Mouse (Mus musculus) stomach, embryonic 16.5 days (tissue): ENCODE results near the gene Bbof1. TPM values are rescaled to one million over a fixed set of nuclear protein-coding genes. Genes with fewer than 3 reads are reported as not detected.

ENCODE experiments used
- ATAC-seq: fragments of 200-750 bp; cut with Nextera tagmentation; 2 replicates; pipeline ENCODE4 v1.8.0; 2017; ENCODE audit warnings: moderate number of reproducible peaks, moderate TSS enrichment; ENCODE audit not compliant: insufficient read depth, low FRiP score
- H3K27ac ChIP-seq: fragments of 300-500 bp; sonication (generic); 2 replicates; pipeline ENCODE4 v1.5.1; 2014; ENCODE audit warnings: low read length
- H3K27me3 ChIP-seq: fragments of 300-500 bp; sonication (generic); 2 replicates; pipeline ENCODE4 v1.6.1; 2014; ENCODE audit warnings: low read length, control low read depth, mixed read lengths; ENCODE audit not compliant: control insufficient read depth, insufficient read depth
- H3K36me3 ChIP-seq: fragments of 300-500 bp; sonication (generic); 2 replicates; pipeline ENCODE4 v1.6.1; 2014; ENCODE audit warnings: low read length; ENCODE audit not compliant: control insufficient read depth, insufficient read depth
- H3K4me1 ChIP-seq: fragments of 300-500 bp; sonication (generic); 2 replicates; pipeline ENCODE4 v1.6.1; 2014; ENCODE audit warnings: low read length, control low read depth, mixed read lengths; ENCODE audit not compliant: control insufficient read depth, insufficient read depth
- H3K4me2 ChIP-seq: fragments of 300-500 bp; sonication (generic); 2 replicates; pipeline ENCODE4 v1.6.1; 2014; ENCODE audit warnings: low read depth, low read length, mixed read lengths
- H3K4me3 ChIP-seq: fragments of 300-500 bp; sonication (generic); replicated peaks from 2 replicates; pipeline ENCODE4 v1.5.1; 2014; ENCODE audit warnings: mild to moderate bottlenecking, low read length
- H3K9ac ChIP-seq: fragments of 300-500 bp; sonication (generic); 2 replicates; pipeline ENCODE4 v1.6.1; 2014; ENCODE audit warnings: low read length
- H3K9me3 ChIP-seq: fragments of 300-500 bp; sonication (generic); replicated peaks from 2 replicates; pipeline ENCODE4 v1.6.1; 2016; ENCODE audit warnings: low read length, control low read depth; ENCODE audit not compliant: control insufficient read depth
- WGBS: fragments of 180-500 bp; shearing (Covaris S2); extraction: QIAGEN DNeasy Blood & Tissue Kit; methylation state at CpG from one replicate; pipeline ENCODE4 v1.1.7; 2014; 5-methylcytosine and 5-hydroxymethylcytosine counted together
- polyA plus RNA-seq: library from polyadenylated mRNA; unstranded; fragments of >200 nt; fragmentation: Nextera tagmentation; extraction: Ambion mirVana; gene quantifications from 2 replicates; pipeline ENCODE4 v1.2.1, GENCODE M21; 2015

Gene Bbof1
- 0.70 and 0.89 TPM in 2 replicates for polyA plus RNA-seq

GRCm38 (mm10) chr12:84408819-84409507 is at the start of gene Bbof1, which contains the start of gene Entpd5:
Gene Bbof1 (plus strand): TSS chr12:84409071.
Gene Entpd5 (minus strand): TSS chr12:84409029.
- 1% methylated on average over 62 of the region's 63 CpGs for WGBS
- no peaks in the 10 kb centered on the region for H3K9me3 ChIP-seq
- no peaks in the 10 kb centered on the region for H3K36me3 ChIP-seq
- peak within 1 kb of the TSS; percentile 85 for H3K4me2 ChIP-seq
- H3K27ac ChIP-seq, result peak within 1 kb of the TSS; percentile 80
- H3K27me3 ChIP-seq, result no peaks in the 10 kb centered on the region
- peak within 1 kb of the TSS; percentile 89 for H3K9ac ChIP-seq
- peak within 1 kb of the TSS; percentile 88 for H3K4me3 ChIP-seq
- ATAC-seq, result peak; percentile 95
- peaks cover 2% of the 10 kb centered on the region; the same call in 1 of the 2 replicates for H3K4me1 ChIP-seq

- WGBS, result under 1% methylated on average over 51 of the region's 51 CpGs
- H3K4me3 ChIP-seq, result peak within 1 kb of the TSS; percentile 100
- no peaks in the 10 kb centered on the region for H3K27me3 ChIP-seq
- peaks cover 10% of the 10 kb centered on the region for H3K4me1 ChIP-seq
- H3K27ac ChIP-seq, result peak within 1 kb of the TSS; percentile 57
- peaks cover under 1% of the 10 kb centered on the region; the same call in 1 of the 2 replicates for H3K36me3 ChIP-seq
- H3K9me3 ChIP-seq, result no peaks in the 10 kb centered on the region
- peak; percentile 100 for ATAC-seq
- peak within 1 kb of the TSS; percentile 78 for H3K4me2 ChIP-seq
- peak within 1 kb of the TSS; percentile 96 for H3K9ac ChIP-seq
Observed at GRCm38 (mm10) chr12:84361555-84362489, 47.0 kb upstream of the Bbof1 start, which contains the start of the genes Coq6 and Fam161b. Gene Coq6 (plus strand): TSS chr12:84361657. Gene Fam161b (minus strand): TSS chr12:84361833.

DNA sequence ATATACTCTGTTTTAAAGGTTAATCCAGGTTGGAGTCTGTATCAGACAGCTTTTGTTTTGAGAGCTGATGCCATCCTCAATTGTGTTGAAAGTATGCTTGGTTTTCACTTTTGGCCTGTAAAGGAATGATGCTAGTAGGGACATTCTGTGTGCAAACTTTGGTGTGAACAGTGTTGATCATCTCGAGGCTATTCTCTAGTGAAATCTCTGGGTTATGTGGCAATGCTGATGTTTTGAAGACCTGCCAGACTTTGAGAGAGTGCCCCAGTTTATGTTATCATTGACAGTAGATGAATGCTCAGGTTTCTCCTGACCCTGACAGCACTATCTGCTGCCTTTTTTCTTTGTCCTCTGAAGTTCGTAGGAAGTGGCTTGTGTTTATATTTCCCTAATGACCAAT is 46.0 kb upstream of the Bbof1 start:
- no peaks in the 10 kb centered on the region for H3K9me3 ChIP-seq
- WGBS, result 26% methylated on average over 2 of the region's 2 CpGs
- no peak overlapping the region for H3K27ac ChIP-seq
- H3K9ac ChIP-seq, result no peak overlapping the region
- H3K4me1 ChIP-seq, result peaks cover 10% of the 10 kb centered on the region
- H3K27me3 ChIP-seq, result no peaks in the 10 kb centered on the region
- H3K4me3 ChIP-seq, result peak overlapping the region; percentile 100
- no peak for ATAC-seq
- H3K36me3 ChIP-seq, result peaks cover 5% of the 10 kb centered on the region; the same call in 1 of the 2 replicates
- H3K4me2 ChIP-seq, result peak overlapping the region; percentile 78

DNA sequence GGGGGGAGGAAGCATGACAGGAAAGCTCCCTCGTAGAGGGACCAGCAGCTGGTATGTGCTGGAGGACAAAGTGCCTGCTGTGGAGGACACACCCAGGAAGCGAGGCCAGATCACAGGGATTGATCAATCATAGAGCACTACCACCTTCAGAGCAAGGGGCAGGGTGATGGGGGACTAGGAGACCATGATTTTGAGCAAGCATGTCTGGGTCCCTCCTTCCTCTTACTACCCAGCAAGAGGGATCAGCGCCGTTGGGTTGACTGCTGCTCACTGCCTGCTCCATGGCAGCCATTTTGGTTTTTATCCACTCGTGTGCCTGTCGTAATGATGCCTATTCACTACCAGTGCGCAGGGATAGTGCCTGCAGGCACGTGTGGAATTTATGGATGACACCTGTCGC is 44.6 kb upstream of the Bbof1 start:
- 79% methylated on average over 9 of the region's 9 CpGs for WGBS
- Histone ChIP-seq H3K4me1 (peaks cover 10% of the 10 kb centered on the region), H3K4me3 (no peak overlapping the region), H3K9ac (no peak overlapping the region), H3K27ac (no peak overlapping the region), H3K4me2 (no peak overlapping the region), H3K27me3 (no peaks in the 10 kb centered on the region), H3K36me3 (peaks cover 9% of the 10 kb centered on the region; the same call in 1 of the 2 replicates), H3K9me3 (no peaks in the 10 kb centered on the region)
- ATAC-seq, result no peak

- WGBS, result 91% methylated on average over 6 of the region's 6 CpGs
- Histone ChIP-seq H3K4me1 (peaks cover 10% of the 10 kb centered on the region), H3K4me2 (no peak overlapping the region), H3K9ac (no peak overlapping the region), H3K4me3 (no peak overlapping the region), H3K9me3 (no peaks in the 10 kb centered on the region), H3K27me3 (no peaks in the 10 kb centered on the region), H3K36me3 (peaks cover 10% of the 10 kb centered on the region), H3K27ac (no peak overlapping the region)
- ATAC-seq, result no peak
Observed at GRCm38 (mm10) chr12:84365137-84365536, 43.7 kb upstream of the Bbof1 start.

GRCm38 (mm10) chr12:84366971-84367370 is 41.9 kb upstream of the Bbof1 start:
- H3K36me3 ChIP-seq, result peaks cover 21% of the 10 kb centered on the region
- 62% methylated on average over 9 of the region's 9 CpGs for WGBS

DNA sequence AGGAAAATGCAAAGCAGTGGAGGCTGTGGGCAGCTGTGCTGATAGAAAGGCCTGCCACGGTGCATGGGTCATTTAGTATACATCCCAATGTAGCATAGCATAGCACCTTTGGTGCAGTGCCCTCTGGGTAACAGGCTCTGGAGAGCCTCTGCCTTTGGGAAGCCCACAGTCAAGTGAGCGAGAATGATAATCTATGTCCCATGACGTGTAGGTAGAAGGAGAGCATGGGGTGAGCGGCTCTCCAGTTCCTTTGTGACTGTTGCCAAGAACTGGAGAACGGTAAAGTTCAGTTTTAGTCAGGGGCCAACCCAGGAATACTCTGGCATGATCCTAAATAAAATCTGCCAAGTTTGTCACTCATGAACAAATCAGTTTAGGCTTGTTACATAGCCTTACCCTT is 37.2 kb upstream of the Bbof1 start:
- H3K4me1 ChIP-seq, result no peaks in the 10 kb centered on the region
- H3K27ac ChIP-seq, result no peak overlapping the region
- no peaks in the 10 kb centered on the region for H3K27me3 ChIP-seq
- no peak overlapping the region for H3K4me2 ChIP-seq
- no peak overlapping the region for H3K9ac ChIP-seq
- H3K36me3 ChIP-seq, result peaks cover 31% of the 10 kb centered on the region
- no peaks in the 10 kb centered on the region for H3K9me3 ChIP-seq
- H3K4me3 ChIP-seq, result no peak overlapping the region
- no peak for ATAC-seq
- WGBS, result 95% methylated on average over 5 of the region's 5 CpGs

More at GRCm38 (mm10) chr12:84366971-84367370, 41.9 kb upstream of the Bbof1 start:
- no peak overlapping the region for H3K4me2 ChIP-seq
- H3K4me3 ChIP-seq, result no peak overlapping the region
- no peaks in the 10 kb centered on the region for H3K9me3 ChIP-seq
- H3K27ac ChIP-seq, result no peak overlapping the region
- H3K27me3 ChIP-seq, result no peaks in the 10 kb centered on the region
- ATAC-seq, result no peak
- no peak overlapping the region for H3K9ac ChIP-seq
- peaks cover 5% of the 10 kb centered on the region for H3K4me1 ChIP-seq

- Histone ChIP-seq H3K9me3 (no peaks in the 10 kb centered on the region), H3K27ac (no peak overlapping the region), H3K4me3 (no peak overlapping the region), H3K36me3 (peaks cover 22% of the 10 kb centered on the region; the same call in 1 of the 2 replicates), H3K9ac (no peak overlapping the region), H3K4me2 (no peak overlapping the region), H3K27me3 (no peaks in the 10 kb centered on the region), H3K4me1 (no peaks in the 10 kb centered on the region)
- WGBS, result 76% methylated on average over 6 of the region's 6 CpGs
- no peak for ATAC-seq
Observed at GRCm38 (mm10) chr12:84373831-84374481, 34.9 kb upstream of the Bbof1 start.
